In genomic region chr1:153424770-153425584, GRCm38 (mm10) we compare ENCODE assay signal across 8 mouse cellular contexts. TPM values are rescaled to one million over a fixed set of nuclear protein-coding genes. Genes with fewer than 3 reads are reported as not detected.
DNase-seq lines count a peak whose midpoint lies in the region; ATAC-seq and TF ChIP-seq lines count a peak whose summit lies in the region.

Shcbp1l (plus strand) TSS chr1:153425162.

- H3K4me3 ChIP-seq in forebrain, embryonic 12.5 days (replicated peaks) = peak within 1 kb of the TSS; percentile 58
- peak within 1 kb of the TSS; percentile 64 for H3K4me3 ChIP-seq in heart, embryonic 16.5 days (ENCODE audit: low read length)
- peak within 1 kb of the TSS; percentile 57 to 65 for H3K4me3 ChIP-seq in liver, embryonic 14.5 days (ENCODE audit: insufficient read depth in 1 of 2, low read depth in 2 of 2, low read length in 2 of 2)
- peak within 1 kb of the TSS; percentile 51 for H3K4me3 ChIP-seq in neural tube, embryonic 12.5 days

- no peak within 1 kb of the TSS for H3K27ac ChIP-seq in forebrain, embryonic 12.5 days
- no peak within 1 kb of the TSS for H3K27ac ChIP-seq in heart, embryonic 16.5 days (ENCODE audit: low read length)
- peak within 1 kb of the TSS; percentile 91 for H3K27ac ChIP-seq in liver, embryonic 14.5 days
- H3K27ac ChIP-seq in neural tube, embryonic 12.5 days = no peak within 1 kb of the TSS

- H3K9ac ChIP-seq in forebrain, embryonic 12.5 days = peak within 1 kb of the TSS; percentile 58
- H3K9ac ChIP-seq in heart, embryonic 16.5 days (ENCODE audit: low read length) = peak within 1 kb of the TSS; percentile 64
- peak within 1 kb of the TSS; percentile 76 for H3K9ac ChIP-seq in liver, embryonic 14.5 days (replicated peaks)
- H3K9ac ChIP-seq in neural tube, embryonic 12.5 days = peak within 1 kb of the TSS; percentile 63

- DNase-seq in CD8-positive naive resting alpha-beta T cell, adult 2 months (ENCODE audit: low read depth in 2 of 2, low spot score in 2 of 2) = peak; percentile 51 to 65
- DNase-seq in c-Kit-positive CD71-positive TER-119-positive erythroid progenitor cells, embryonic 14.5 days (ENCODE audit: low spot score) = peak; percentile 79
- peak; percentile 53 to 69 for DNase-seq in kidney, postnatal 36 days
- peak; percentile 66 to 70 (median 70) for DNase-seq in liver, embryonic 14.5 days (ENCODE audit: low read depth in 3 of 3, low spot score in 3 of 3)
- DNase-seq in telencephalon, adult 2 months (ENCODE audit: low read depth, low spot score) = peak; percentile 63

- no peaks in the 10 kb centered on the region for H3K9me3 ChIP-seq in forebrain, embryonic 12.5 days
- no peaks in the 10 kb centered on the region; the same call in 1 of the 2 replicates for H3K9me3 ChIP-seq in heart, embryonic 16.5 days (replicated peaks; ENCODE audit: control insufficient read depth, low read length)
- H3K9me3 ChIP-seq in liver, embryonic 14.5 days (ENCODE audit: control insufficient read depth, low read length) = no peaks in the 10 kb centered on the region
- H3K9me3 ChIP-seq in neural tube, embryonic 12.5 days = no peaks in the 10 kb centered on the region

- peaks cover 33% of the 10 kb centered on the region for H3K27me3 ChIP-seq in forebrain, embryonic 12.5 days
- H3K27me3 ChIP-seq in heart, embryonic 16.5 days (ENCODE audit: control insufficient read depth, insufficient read depth, low read length) = no peaks in the 10 kb centered on the region
- no peaks in the 10 kb centered on the region for H3K27me3 ChIP-seq in liver, embryonic 14.5 days (ENCODE audit: control insufficient read depth, insufficient read depth, low read length)
- peaks cover 10% of the 10 kb centered on the region for H3K27me3 ChIP-seq in neural tube, embryonic 12.5 days (replicated peaks)

- no peak for TF ChIP-seq CTCF in liver, embryonic 14.5 days (IDR thresholded peaks at IDR 0.05; ENCODE audit: low read depth)

- H3K36me3 ChIP-seq in forebrain, embryonic 12.5 days (replicated peaks) = no peaks in the 10 kb centered on the region
- H3K36me3 ChIP-seq in heart, embryonic 16.5 days (ENCODE audit: control insufficient read depth, insufficient read depth) = no peaks in the 10 kb centered on the region
- no peaks in the 10 kb centered on the region for H3K36me3 ChIP-seq in liver, embryonic 14.5 days (replicated peaks; ENCODE audit: control insufficient read depth, insufficient read depth, low read depth)
- H3K36me3 ChIP-seq in neural tube, embryonic 12.5 days = no peaks in the 10 kb centered on the region

- peaks cover 14% of the 10 kb centered on the region for H3K4me1 ChIP-seq in forebrain, embryonic 12.5 days
- H3K4me1 ChIP-seq in heart, embryonic 16.5 days (ENCODE audit: control insufficient read depth, insufficient read depth, low read length) = peaks cover 5% of the 10 kb centered on the region
- peaks cover 7 to 13% of the 10 kb centered on the region in 2 experiments for H3K4me1 ChIP-seq in liver, embryonic 14.5 days (replicated peaks; ENCODE audit: control insufficient read depth in 2 of 2, insufficient read depth in 2 of 2, low read length in 1 of 2)
- H3K4me1 ChIP-seq in neural tube, embryonic 12.5 days = peaks cover 10% of the 10 kb centered on the region; the same call in 1 of the 2 replicates

- ATAC-seq in forebrain, embryonic 12.5 days (ENCODE audit: low FRiP score) = peak; percentile 89
- peak; percentile 76 for ATAC-seq in heart, embryonic 16.5 days (replicated peaks; ENCODE audit: extremely low read depth, insufficient read depth, low FRiP score)
- peak; percentile 88 for ATAC-seq in liver, embryonic 14.5 days (ENCODE audit: insufficient read depth)
- ATAC-seq in neural tube, embryonic 12.5 days (ENCODE audit: low FRiP score, low read depth) = peak; percentile 86

- WGBS in forebrain, embryonic 12.5 days = 1% methylated on average over 55 of the region's 60 CpGs
- 3% methylated on average over 60 of the region's 60 CpGs for WGBS in heart, embryonic 16.5 days
- WGBS in liver, embryonic 14.5 days (ENCODE audit: insufficient replicate concordance) = 2% methylated on average over 60 of the region's 60 CpGs
- WGBS in neural tube, embryonic 12.5 days = 2% methylated on average over 60 of the region's 60 CpGs

- H3K4me2 ChIP-seq in forebrain, embryonic 12.5 days = peak within 1 kb of the TSS; percentile 96
- H3K4me2 ChIP-seq in heart, embryonic 16.5 days (ENCODE audit: low read depth, low read length) = peak within 1 kb of the TSS; percentile 98
- peak within 1 kb of the TSS; percentile 97 for H3K4me2 ChIP-seq in liver, embryonic 14.5 days (ENCODE audit: low read depth)
- peak within 1 kb of the TSS; percentile 97 for H3K4me2 ChIP-seq in neural tube, embryonic 12.5 days (replicated peaks)

- TF ChIP-seq EP300 in liver, embryonic 14.5 days (IDR thresholded peaks at IDR 0.05; ENCODE audit: low read depth) = no peak

RNA-seq across cellular contexts. Expression of gene Shcbp1l, which starts in this region (rescaled TPM):
- polyA plus RNA-seq in forebrain, embryonic 12.5 days (2016; fragmentation: Nextera tagmentation; extraction: Ambion mirVana) = 0.12 and 0.29 TPM in 2 replicates
- 0.11 and 0.26 TPM in 2 replicates for polyA plus RNA-seq in heart, embryonic 16.5 days (2015; fragmentation: Nextera tagmentation; extraction: Ambion mirVana)
- polyA plus RNA-seq in liver, embryonic 14.5 days (2012; rRNA removed) = 0.22 and 0.27 TPM in 2 replicates
- polyA plus RNA-seq in liver, embryonic 14.5 days (2014; fragmentation: Nextera tagmentation; extraction: Ambion mirVana) = 0.28 and 0.32 TPM in 2 replicates
- polyA plus RNA-seq in neural tube, embryonic 12.5 days (2016; fragmentation: Nextera tagmentation; extraction: Ambion mirVana) = 0.27 and 0.28 TPM in 2 replicates

Comparison
In these comparisons a context has a peak if more than half of its experiments do, and no peak if none do; other contexts are left out.
1. Peak in ATAC-seq, H3K4me3 ChIP-seq, H3K9ac ChIP-seq and H3K4me2 ChIP-seq in forebrain, embryonic 12.5 days; RNA of the gene not detected or under 1 TPM.
2. Peak in ATAC-seq, H3K4me3 ChIP-seq, H3K9ac ChIP-seq and H3K4me2 ChIP-seq in heart, embryonic 16.5 days; RNA of the gene not detected or under 1 TPM.
3. Peak in DNase-seq, ATAC-seq, H3K4me3 ChIP-seq, H3K27ac ChIP-seq, H3K9ac ChIP-seq and H3K4me2 ChIP-seq in liver, embryonic 14.5 days; RNA of the gene not detected or under 1 TPM.
4. Peak in ATAC-seq, H3K4me3 ChIP-seq, H3K9ac ChIP-seq and H3K4me2 ChIP-seq in neural tube, embryonic 12.5 days; RNA of the gene not detected or under 1 TPM.